ENCODE assay signal across 21 mouse cellular contexts in the genomic region with DNA sequence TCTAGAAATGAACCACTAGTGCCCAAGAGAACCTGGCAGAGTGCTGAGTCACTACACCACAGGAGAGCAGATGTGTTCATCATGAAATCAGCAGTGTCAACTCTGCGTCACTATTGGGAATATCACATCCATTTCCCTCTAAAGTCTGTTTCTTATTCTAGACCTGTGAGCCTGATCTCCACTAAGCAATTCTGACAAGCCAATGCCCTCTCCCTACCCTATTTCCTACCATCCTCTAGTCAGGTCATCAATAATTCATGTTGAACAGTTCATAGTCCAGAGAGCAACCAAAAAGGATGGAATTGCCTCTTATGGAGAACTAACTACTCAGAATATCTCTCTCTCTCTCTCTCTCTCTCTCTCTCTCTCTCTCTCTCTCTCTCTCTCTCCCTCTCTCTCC.
"Had no signal": no experiment of that assay in that cellular context is flagged by ENCODE, and none has a peak within 500 bp of the region (broad histone marks: within the 10 kb centered on the region; RNA-seq: fewer than 3 reads in every experiment).

No protein-coding gene starts in this region.

- H3K4me2 ChIP-seq: limb, embryonic 12.5 days; limb, embryonic 15.5 days; liver, embryonic 11.5 days; lung, embryonic 14.5 days; neural tube, embryonic 12.5 days; neural tube, embryonic 15.5 days had no signal

- H3K9ac ChIP-seq: limb, embryonic 12.5 days; limb, embryonic 15.5 days; liver, embryonic 14.5 days; liver, postnatal 0 days; lung, embryonic 14.5 days; neural tube, embryonic 12.5 days; neural tube, embryonic 15.5 days had no signal

- DNase-seq: kidney, adult 18-20 months; kidney, adult 9 months; kidney, postnatal 14 days; kidney, postnatal 4 days; left cerebral cortex, postnatal 4 days; liver, postnatal 0 days; right cerebral cortex, adult 18-20 months; right cerebral cortex, postnatal 14 days; right cerebral cortex, postnatal 4 days; thymus, adult 2 months; thymus, postnatal 25 days had no signal

- H3K4me1 ChIP-seq: limb, embryonic 12.5 days; limb, embryonic 15.5 days; neural tube, embryonic 12.5 days; neural tube, embryonic 15.5 days had no signal

- H3K27ac ChIP-seq: limb, embryonic 12.5 days; limb, embryonic 15.5 days; liver, embryonic 14.5 days; macrophage; neural tube, embryonic 12.5 days; neural tube, embryonic 15.5 days; stomach, postnatal 0 days had no signal

- H3K4me3 ChIP-seq: limb, embryonic 12.5 days; limb, embryonic 15.5 days; neural tube, embryonic 12.5 days; neural tube, embryonic 15.5 days had no signal

- H3K36me3 ChIP-seq: limb, embryonic 12.5 days; limb, embryonic 15.5 days; neural tube, embryonic 12.5 days; neural tube, embryonic 15.5 days had no signal

- H3K27me3 ChIP-seq: limb, embryonic 12.5 days; limb, embryonic 15.5 days; neural tube, embryonic 12.5 days; neural tube, embryonic 15.5 days had no signal

- ATAC-seq: intestine, embryonic 16.5 days; liver, postnatal 0 days had no signal

- H3K9me3 ChIP-seq: limb, embryonic 12.5 days; limb, embryonic 15.5 days; neural tube, embryonic 12.5 days; neural tube, embryonic 15.5 days had no signal
